Mouse (Mus musculus): ENCODE data around the gene Scube1.

Scube1 gene

GRCm38 (mm10) chr15:83709889-83710774 lies 14.7 kb downstream of the Scube1 start:
- no peak for DNase-seq (ENCODE audit: low spot score)

- no peak for DNase-seq (ENCODE audit: low spot score)
Observed at GRCm38 (mm10) chr15:83706528-83707199, 18.2 kb downstream of the Scube1 start.

GRCm38 (mm10) chr15:83700593-83700923 lies 24.3 kb downstream of the Scube1 start:
- DNase-seq (ENCODE audit: low spot score) = no peak

- DNase-seq (ENCODE audit: low spot score) = no peak
Observed at GRCm38 (mm10) chr15:83699834-83700592, 24.8 kb downstream of the Scube1 start.

- no peak for DNase-seq (ENCODE audit: low spot score)
Observed at GRCm38 (mm10) chr15:83699132-83699833, 25.5 kb downstream of the Scube1 start.

- DNase-seq (ENCODE audit: low spot score) = no peak
Observed at GRCm38 (mm10) chr15:83696681-83697381, 28.0 kb downstream of the Scube1 start.

GRCm38 (mm10) chr15:83695159-83695558 lies 29.7 kb downstream of the Scube1 start:
- DNase-seq (ENCODE audit: low spot score) = no peak

GRCm38 (mm10) chr15:83691901-83692361 lies 32.9 kb downstream of the Scube1 start:
- no peak for DNase-seq (ENCODE audit: low spot score)

GRCm38 (mm10) chr15:83689946-83690345 lies 34.9 kb downstream of the Scube1 start:
- DNase-seq (ENCODE audit: low spot score) = no peak

GRCm38 (mm10) chr15:83686601-83687000 lies 38.2 kb downstream of the Scube1 start:
- no peak for DNase-seq (ENCODE audit: low spot score)

GRCm38 (mm10) chr15:83685950-83686349 lies 38.9 kb downstream of the Scube1 start:
- DNase-seq (ENCODE audit: low spot score) = no peak

- no peak for DNase-seq (ENCODE audit: low spot score)
Observed at GRCm38 (mm10) chr15:83683051-83683561, 41.7 kb downstream of the Scube1 start.

GRCm38 (mm10) chr15:83680300-83680699 lies 44.5 kb downstream of the Scube1 start:
- no peak for DNase-seq (ENCODE audit: low spot score)

- no peak for DNase-seq (ENCODE audit: low spot score)
Observed at GRCm38 (mm10) chr15:83679729-83680128, 45.1 kb downstream of the Scube1 start.

- DNase-seq (ENCODE audit: low spot score) = no peak
Observed at GRCm38 (mm10) chr15:83678606-83679005, 46.2 kb downstream of the Scube1 start.

- DNase-seq (ENCODE audit: low spot score) = no peak
Observed at GRCm38 (mm10) chr15:83678089-83678488, 46.7 kb downstream of the Scube1 start.

GRCm38 (mm10) chr15:83677098-83677497 lies 47.7 kb downstream of the Scube1 start:
- DNase-seq (ENCODE audit: low spot score) = no peak

- DNase-seq (ENCODE audit: low spot score) = no peak
Observed at GRCm38 (mm10) chr15:83676286-83676685, 48.5 kb downstream of the Scube1 start.

GRCm38 (mm10) chr15:83673621-83674020 lies 51.2 kb downstream of the Scube1 start:
- no peak for DNase-seq (ENCODE audit: low spot score)

- no peak for DNase-seq (ENCODE audit: low spot score)
Observed at GRCm38 (mm10) chr15:83667501-83667900, 57.3 kb downstream of the Scube1 start.

GRCm38 (mm10) chr15:83666418-83666817 lies 58.4 kb downstream of the Scube1 start:
- no peak for DNase-seq (ENCODE audit: low spot score)
